Mouse (Mus musculus): ENCODE measurements around the gene Trnp1. TPM values are rescaled to one million over a fixed set of nuclear protein-coding genes. Genes with fewer than 3 reads are reported as not detected.
"Not testable (repeated sequence)": the region's sequence is repeated elsewhere in the genome, so short reads cannot be mapped to it uniquely, and the experiment has no call there.

Gene Trnp1
- polyA plus RNA-seq, 1 experiment from 2014 or later, result 0.06 TPM

- H3K4me3 ChIP-seq (replicated peaks); H3K9me3 ChIP-seq (replicated peaks); H3K36me3 ChIP-seq (replicated peaks); ATAC-seq (ENCODE audit: insufficient read depth); H3K9ac ChIP-seq; H3K27ac ChIP-seq (replicated peaks); H3K4me2 ChIP-seq; H3K4me1 ChIP-seq (replicated peaks): not testable (repeated sequence)
- WGBS (ENCODE audit: insufficient replicate concordance), result 37% methylated on average over 5 of the region's 5 CpGs
- peaks cover 39% of the 10 kb centered on the region for H3K27me3 ChIP-seq
These were observed 14.2 kb upstream of the Trnp1 start for GRCm38 (mm10) chr4:133512511-133512910.

GRCm38 (mm10) chr4:133511050-133511449, 12.7 kb upstream of the Trnp1 start:
- no peak for ATAC-seq (ENCODE audit: insufficient read depth)
- Histone ChIP-seq H3K4me2 (no peak overlapping the region), H3K4me3 (replicated peaks) (no peak overlapping the region), H3K4me1 (replicated peaks) (no peaks in the 10 kb centered on the region), H3K9me3 (replicated peaks) (no peaks in the 10 kb centered on the region), H3K36me3 (replicated peaks) (no peaks in the 10 kb centered on the region), H3K27me3 (peaks cover 40% of the 10 kb centered on the region), H3K9ac (no peak overlapping the region), H3K27ac (replicated peaks) (no peak overlapping the region)
- WGBS (ENCODE audit: insufficient replicate concordance), result 51% methylated on average over 5 of the region's 5 CpGs

GRCm38 (mm10) chr4:133508990-133509389, 10.6 kb upstream of the Trnp1 start:
- Histone ChIP-seq H3K27me3 (peaks cover 53% of the 10 kb centered on the region), H3K9me3 (replicated peaks) (no peaks in the 10 kb centered on the region)
- no peak for ATAC-seq (ENCODE audit: insufficient read depth)

GRCm38 (mm10) chr4:133506573-133506972, 8.2 kb upstream of the Trnp1 start:
- no peak overlapping the region for H3K9ac ChIP-seq
- 23% methylated on average over 5 of the region's 5 CpGs for WGBS (ENCODE audit: insufficient replicate concordance)
- H3K9me3 ChIP-seq (replicated peaks), result no peaks in the 10 kb centered on the region
- ATAC-seq (ENCODE audit: insufficient read depth), result no peak
- no peak overlapping the region for H3K27ac ChIP-seq (replicated peaks)
- H3K36me3 ChIP-seq (replicated peaks), result no peaks in the 10 kb centered on the region
- H3K4me3 ChIP-seq (replicated peaks), result no peak overlapping the region
- no peak overlapping the region for H3K4me2 ChIP-seq
- peaks cover 76% of the 10 kb centered on the region for H3K27me3 ChIP-seq
- H3K4me1 ChIP-seq (replicated peaks), result no peaks in the 10 kb centered on the region

More at GRCm38 (mm10) chr4:133508990-133509389, 10.6 kb upstream of the Trnp1 start:
- 68% methylated on average over 7 of the region's 7 CpGs for WGBS (ENCODE audit: insufficient replicate concordance)
- H3K4me1 ChIP-seq (replicated peaks), result no peaks in the 10 kb centered on the region
- no peaks in the 10 kb centered on the region for H3K36me3 ChIP-seq (replicated peaks)
- H3K4me3 ChIP-seq (replicated peaks), result no peak overlapping the region
- H3K27ac ChIP-seq (replicated peaks), result no peak overlapping the region
- no peak overlapping the region for H3K4me2 ChIP-seq
- no peak overlapping the region for H3K9ac ChIP-seq

GRCm38 (mm10) chr4:133504755-133505485, 6.6 kb upstream of the Trnp1 start:
- Histone ChIP-seq H3K27ac (replicated peaks) (no peak overlapping the region), H3K9me3 (replicated peaks) (no peaks in the 10 kb centered on the region), H3K4me2 (no peak overlapping the region), H3K4me1 (replicated peaks) (no peaks in the 10 kb centered on the region), H3K9ac (no peak overlapping the region), H3K4me3 (replicated peaks) (no peak overlapping the region), H3K36me3 (replicated peaks) (no peaks in the 10 kb centered on the region), H3K27me3 (peaks cover 85% of the 10 kb centered on the region)
- ATAC-seq (ENCODE audit: insufficient read depth), result no peak
- WGBS (ENCODE audit: insufficient replicate concordance), result 43% methylated on average over 9 of the region's 9 CpGs

- no peak overlapping the region for H3K4me2 ChIP-seq
- peaks cover 91% of the 10 kb centered on the region for H3K27me3 ChIP-seq
- H3K9ac ChIP-seq, result no peak overlapping the region
- no peaks in the 10 kb centered on the region for H3K36me3 ChIP-seq (replicated peaks)
- no peaks in the 10 kb centered on the region for H3K4me1 ChIP-seq (replicated peaks)
- no peaks in the 10 kb centered on the region for H3K9me3 ChIP-seq (replicated peaks)
- WGBS (ENCODE audit: insufficient replicate concordance), result 24% methylated on average over 5 of the region's 5 CpGs
- no peak overlapping the region for H3K4me3 ChIP-seq (replicated peaks)
- H3K27ac ChIP-seq (replicated peaks), result no peak overlapping the region
- no peak for ATAC-seq (ENCODE audit: insufficient read depth)
These were observed 6.0 kb upstream of the Trnp1 start for GRCm38 (mm10) chr4:133504300-133504699.

- Histone ChIP-seq H3K9me3 (replicated peaks) (no peaks in the 10 kb centered on the region), H3K27ac (replicated peaks) (no peak overlapping the region), H3K36me3 (replicated peaks) (no peaks in the 10 kb centered on the region), H3K4me2 (no peak overlapping the region), H3K4me3 (replicated peaks) (no peak overlapping the region), H3K9ac (no peak overlapping the region), H3K27me3 (peaks cover 97% of the 10 kb centered on the region), H3K4me1 (replicated peaks) (peaks cover 16% of the 10 kb centered on the region)
- WGBS (ENCODE audit: insufficient replicate concordance), result 24% methylated on average over 7 of the region's 7 CpGs
- ATAC-seq (ENCODE audit: insufficient read depth), result no peak
These were observed 3.2 kb upstream of the Trnp1 start for GRCm38 (mm10) chr4:133501514-133501913.

GRCm38 (mm10) chr4:133497461-133498159, 740 bp downstream of the Trnp1 start:
- Histone ChIP-seq H3K9ac (no peak overlapping the region), H3K9me3 (replicated peaks) (no peaks in the 10 kb centered on the region), H3K4me3 (replicated peaks) (peak overlapping the region; percentile 38), H3K36me3 (replicated peaks) (no peaks in the 10 kb centered on the region), H3K4me2 (peak overlapping the region; percentile 63), H3K27ac (replicated peaks) (no peak overlapping the region), H3K4me1 (replicated peaks) (peaks cover 22% of the 10 kb centered on the region), H3K27me3 (peaks cover 98% of the 10 kb centered on the region)
- 1% methylated on average over 70 of the region's 70 CpGs for WGBS (ENCODE audit: insufficient replicate concordance)
- ATAC-seq (ENCODE audit: insufficient read depth), result no peak

- no peak for ATAC-seq (ENCODE audit: insufficient read depth)
- no peak overlapping the region for H3K27ac ChIP-seq (replicated peaks)
- no peak overlapping the region for H3K9ac ChIP-seq
- H3K4me3 ChIP-seq (replicated peaks), result no peak overlapping the region
- H3K9me3 ChIP-seq (replicated peaks), result no peaks in the 10 kb centered on the region
- H3K27me3 ChIP-seq, result peaks cover 95% of the 10 kb centered on the region
- H3K4me1 ChIP-seq (replicated peaks), result peaks cover 27% of the 10 kb centered on the region
- WGBS (ENCODE audit: insufficient replicate concordance), result 18% methylated on average over 6 of the region's 6 CpGs
- H3K4me2 ChIP-seq, result no peak overlapping the region
- no peaks in the 10 kb centered on the region for H3K36me3 ChIP-seq (replicated peaks)
These were observed 1.5 kb downstream of the Trnp1 start for GRCm38 (mm10) chr4:133496738-133497445.

GRCm38 (mm10) chr4:133495711-133496110, 2.6 kb downstream of the Trnp1 start:
- no peak overlapping the region for H3K4me2 ChIP-seq
- H3K27me3 ChIP-seq, result peaks cover 85% of the 10 kb centered on the region
- ATAC-seq (ENCODE audit: insufficient read depth), result no peak
- peaks cover 36% of the 10 kb centered on the region for H3K4me1 ChIP-seq (replicated peaks)
- no peak overlapping the region for H3K9ac ChIP-seq
- H3K36me3 ChIP-seq (replicated peaks), result no peaks in the 10 kb centered on the region
- WGBS (ENCODE audit: insufficient replicate concordance), result 34% methylated on average over 7 of the region's 7 CpGs
- no peaks in the 10 kb centered on the region for H3K9me3 ChIP-seq (replicated peaks)
- no peak overlapping the region for H3K4me3 ChIP-seq (replicated peaks)
- no peak overlapping the region for H3K27ac ChIP-seq (replicated peaks)

GRCm38 (mm10) chr4:133494867-133495266, 3.5 kb downstream of the Trnp1 start:
- H3K9me3 ChIP-seq (replicated peaks), result no peaks in the 10 kb centered on the region
- no peak for ATAC-seq (ENCODE audit: insufficient read depth)
- H3K27me3 ChIP-seq, result peaks cover 77% of the 10 kb centered on the region
- H3K4me3 ChIP-seq (replicated peaks), result no peak overlapping the region
- H3K27ac ChIP-seq (replicated peaks), result no peak overlapping the region
- H3K9ac ChIP-seq, result no peak overlapping the region
- no peak overlapping the region for H3K4me2 ChIP-seq
- 56% methylated on average over 4 of the region's 4 CpGs for WGBS (ENCODE audit: insufficient replicate concordance)
- H3K4me1 ChIP-seq (replicated peaks), result peaks cover 37% of the 10 kb centered on the region
- H3K36me3 ChIP-seq (replicated peaks), result no peaks in the 10 kb centered on the region
